Mouse (Mus musculus): Measurements from ENCODE around the gene Pard3b. TPM values are rescaled to one million over a fixed set of nuclear protein-coding genes. Genes with fewer than 3 reads are reported as not detected.

Gene Pard3b
- polyA plus RNA-seq, 1 experiment, result 2.0 TPM

DNA sequence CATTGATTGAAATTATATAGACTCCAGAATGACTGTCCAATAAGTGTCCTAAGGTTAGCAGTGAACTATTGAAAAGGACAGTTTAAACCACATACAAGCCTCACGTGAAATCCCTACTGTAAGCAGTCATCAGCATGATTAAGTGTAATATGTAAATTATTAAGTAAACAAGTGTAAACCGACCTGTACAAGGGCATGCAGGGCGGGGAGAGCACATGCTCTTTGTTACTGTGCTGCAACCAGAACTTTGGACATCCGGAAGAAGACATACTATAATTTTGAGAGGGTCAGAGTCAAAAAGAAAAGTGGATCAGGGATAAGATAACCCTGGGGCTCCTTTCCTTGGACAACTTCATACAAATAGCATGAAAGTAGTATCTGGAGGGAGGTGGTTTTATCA lies 749.4 kb downstream of the Pard3b start:
- no peak for DNase-seq (ENCODE audit: low read depth)

DNA sequence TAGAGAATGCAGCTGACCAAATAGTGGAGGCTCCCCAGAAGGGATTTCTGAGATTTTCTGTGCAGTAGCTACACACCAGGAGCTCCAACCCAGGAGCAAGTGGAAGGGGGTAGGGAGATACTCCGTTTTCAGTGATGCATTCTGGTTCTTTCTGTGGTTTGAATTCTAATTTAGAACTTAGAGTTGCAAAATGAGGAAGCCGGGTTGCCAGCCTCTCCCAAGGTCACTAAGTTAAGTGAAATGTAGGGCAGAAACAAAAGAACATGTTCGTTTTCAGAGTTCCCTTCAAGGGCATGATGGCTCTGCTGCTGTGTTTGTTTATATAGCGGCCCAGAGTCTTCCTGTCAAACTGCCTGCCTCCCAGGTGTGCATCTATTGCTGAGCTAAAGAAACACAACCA lies 754.2 kb downstream of the Pard3b start:
- no peak for DNase-seq (ENCODE audit: low read depth)

DNA sequence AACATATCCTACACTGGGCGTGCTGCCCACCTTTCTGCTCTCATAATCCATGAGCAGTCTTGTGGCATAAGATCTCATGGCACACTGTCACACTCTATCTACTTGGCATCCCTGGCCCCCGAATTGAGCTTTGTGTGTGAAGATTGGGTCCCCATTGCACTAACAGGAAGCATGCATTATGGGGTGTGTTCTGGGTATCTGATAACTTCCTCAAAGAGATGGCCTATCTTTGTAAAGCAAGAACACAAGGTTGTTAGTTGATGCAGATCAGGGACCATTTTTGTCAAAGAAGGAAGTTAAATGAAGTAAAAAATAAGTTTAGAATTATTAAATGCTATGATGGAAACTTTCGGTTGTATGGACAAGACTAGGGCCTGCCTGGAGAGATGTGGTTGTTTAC lies 755.9 kb downstream of the Pard3b start:
- no peak for DNase-seq (ENCODE audit: low read depth)

DNA sequence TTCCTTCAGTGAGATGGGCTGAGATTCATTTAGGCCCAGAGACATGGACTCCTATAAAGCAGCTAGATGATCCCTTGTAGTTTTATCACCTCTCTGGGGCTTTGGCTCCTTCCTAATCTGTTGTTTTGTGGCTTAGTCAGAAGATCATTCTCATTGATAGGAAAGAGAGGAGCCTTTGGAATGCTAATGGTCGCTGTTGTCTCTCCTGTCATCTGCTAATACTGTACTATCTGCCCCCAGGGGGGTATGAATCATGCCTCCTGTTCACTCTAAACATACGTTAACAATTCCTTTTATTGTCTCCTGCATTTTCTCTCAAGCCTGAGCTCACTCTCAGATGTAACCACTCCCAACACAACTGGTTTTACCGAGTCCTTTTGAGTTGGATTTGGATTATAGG lies 759.6 kb downstream of the Pard3b start:
- DNase-seq (ENCODE audit: low read depth), result peak; percentile 8

DNA sequence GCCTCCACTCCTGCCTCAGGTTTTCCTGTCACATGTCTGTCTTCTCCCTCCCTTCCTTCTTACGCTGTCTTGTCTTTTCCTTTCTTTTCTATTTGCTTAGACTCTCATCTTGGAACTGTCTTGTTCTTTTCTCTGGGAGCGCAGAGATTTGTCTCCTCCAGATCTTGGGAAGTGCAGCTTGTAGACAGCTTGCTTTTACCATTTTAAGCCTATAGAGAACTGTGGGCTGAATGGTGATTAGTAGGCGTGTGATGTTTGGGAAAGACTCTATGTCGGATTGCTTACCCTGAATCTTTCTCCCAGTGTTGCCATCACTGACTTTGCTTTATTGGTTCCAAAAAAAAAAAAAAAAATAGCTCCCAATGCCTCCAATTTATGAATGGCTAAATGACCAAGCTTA lies 760.1 kb downstream of the Pard3b start:
- no peak for DNase-seq (ENCODE audit: low read depth)

DNA sequence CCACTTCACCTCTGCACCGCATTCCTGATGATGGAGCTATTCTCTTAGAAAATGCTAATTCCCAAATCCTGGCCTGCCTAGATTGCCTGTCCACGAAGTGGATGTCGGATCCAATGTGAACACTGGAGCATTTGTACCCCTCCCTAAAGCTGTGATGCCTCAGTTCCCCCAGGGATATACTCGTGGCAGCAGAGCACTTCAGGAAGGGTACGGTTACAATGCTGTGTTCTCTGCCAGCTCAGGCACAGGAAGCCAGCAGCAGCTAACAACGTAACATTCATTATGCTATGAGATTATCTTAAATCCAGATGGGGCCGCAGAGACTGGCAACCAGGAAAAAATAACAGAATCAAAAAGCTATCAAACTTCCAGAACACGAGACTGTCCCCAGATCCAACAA lies 766.4 kb downstream of the Pard3b start:
- DNase-seq (ENCODE audit: low read depth), result no peak

DNA sequence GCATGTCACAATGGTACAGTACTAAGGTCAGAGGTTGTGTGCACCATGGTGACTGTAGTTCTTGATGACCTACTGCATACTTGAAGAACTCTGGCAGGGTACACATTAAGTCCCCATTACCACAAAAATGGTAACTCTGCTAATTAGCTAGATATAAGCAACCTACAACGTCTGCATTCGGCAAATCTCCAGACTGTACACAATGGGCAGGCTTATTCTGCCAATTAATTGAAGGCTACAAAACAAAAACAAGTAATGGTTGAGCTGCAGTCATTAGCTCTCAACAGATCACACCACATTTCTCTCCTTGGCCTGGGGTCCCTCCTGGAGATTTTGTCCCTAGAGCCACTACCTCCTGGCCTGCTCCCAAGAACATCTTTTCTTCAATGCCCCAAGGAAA lies 772.7 kb downstream of the Pard3b start:
- DNase-seq (ENCODE audit: low read depth), result no peak

DNA sequence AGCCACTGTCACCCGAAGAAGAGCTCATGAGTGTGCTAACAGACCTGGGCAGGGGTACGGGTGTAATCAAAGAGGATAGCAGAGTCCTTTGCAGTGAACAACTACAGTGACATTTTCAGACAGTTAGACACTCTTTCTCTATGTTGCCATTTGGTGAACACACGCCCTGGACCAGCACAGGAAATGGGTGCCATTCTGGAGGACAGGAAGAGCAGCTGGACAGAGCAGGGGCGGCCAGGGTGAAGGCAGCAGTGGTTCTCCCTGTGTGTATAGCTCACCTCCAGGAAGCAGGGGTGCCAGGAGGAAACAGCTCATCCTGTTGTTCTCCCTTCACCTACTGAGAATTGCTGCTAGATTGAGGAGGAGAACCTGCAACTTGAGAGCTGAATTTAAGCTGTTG lies 773.4 kb downstream of the Pard3b start:
- DNase-seq (ENCODE audit: low read depth), result no peak

DNA sequence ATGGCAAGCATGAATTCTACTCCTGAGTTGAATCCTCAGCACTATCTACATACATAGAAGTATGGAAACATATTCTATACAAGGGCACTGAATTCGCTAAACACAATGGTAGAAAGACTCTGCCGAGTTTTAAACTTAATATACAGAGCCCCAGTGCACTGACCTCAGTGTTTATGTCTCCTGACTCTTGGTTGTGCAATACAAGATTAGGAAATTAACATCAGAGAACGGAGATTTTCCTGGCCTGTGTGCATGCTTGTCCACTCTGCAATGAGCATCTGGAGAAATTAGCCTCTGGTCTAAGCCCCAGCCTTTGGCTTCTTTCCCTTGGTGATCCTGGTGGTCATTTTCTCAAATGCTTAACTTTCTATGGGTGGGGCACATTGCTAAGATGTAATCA lies 774.4 kb downstream of the Pard3b start:
- no peak for DNase-seq (ENCODE audit: low read depth)

DNA sequence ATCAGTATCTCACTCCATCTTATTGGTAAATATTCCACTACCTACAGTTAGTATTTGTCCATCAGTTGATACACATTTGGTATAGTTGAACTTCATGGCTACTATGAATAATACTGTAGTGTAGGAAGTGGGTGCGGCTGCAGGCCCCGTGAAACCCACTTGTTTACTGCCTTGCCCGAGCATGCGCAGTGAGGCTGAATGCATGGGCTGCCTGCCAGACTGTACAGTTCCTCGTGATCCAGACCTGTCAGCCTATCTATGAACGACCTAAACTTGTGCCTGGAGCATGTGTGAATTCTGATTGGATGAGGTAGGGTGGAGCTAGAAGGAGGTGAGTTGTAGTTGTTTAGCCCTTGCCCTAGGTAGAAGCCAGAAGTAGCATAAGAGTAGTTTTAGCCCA lies 775.9 kb downstream of the Pard3b start:
- no peak for DNase-seq (ENCODE audit: low read depth)

DNA sequence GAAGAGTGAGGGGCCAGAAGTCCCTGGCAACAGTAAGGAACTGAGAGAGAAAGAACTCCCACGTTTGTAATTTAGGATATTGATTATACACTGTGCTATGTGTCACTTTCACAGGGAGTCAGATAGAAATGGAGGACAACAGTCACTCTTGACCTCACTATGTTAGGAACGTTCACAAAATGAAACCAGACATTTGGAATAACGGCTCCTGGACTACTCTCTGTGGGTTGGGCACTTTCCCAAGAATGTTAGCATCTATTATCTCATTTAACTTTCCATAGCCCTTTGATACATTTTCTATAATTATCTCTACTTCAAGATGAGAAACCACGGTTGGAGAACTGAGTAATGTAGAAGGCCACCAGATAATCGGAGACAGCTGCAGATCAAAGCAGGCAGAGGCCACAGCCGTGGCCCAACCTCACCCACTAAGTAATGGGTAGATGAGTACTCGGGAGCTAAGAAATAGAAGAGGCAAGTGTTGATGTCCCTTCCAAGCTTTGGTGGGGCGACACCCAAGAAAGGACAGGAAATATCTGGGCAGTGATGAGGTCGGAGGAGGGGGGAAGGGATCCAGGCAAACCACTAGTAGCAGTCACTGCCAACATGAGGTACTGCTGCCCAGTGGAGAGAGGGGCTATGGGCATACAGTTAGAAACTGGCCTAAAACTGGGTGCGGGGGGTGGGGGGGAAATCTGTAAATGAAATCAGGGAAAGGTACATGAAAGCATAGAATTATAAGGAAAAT lies 778.2 kb downstream of the Pard3b start:
- DNase-seq (ENCODE audit: low read depth), result no peak

DNA sequence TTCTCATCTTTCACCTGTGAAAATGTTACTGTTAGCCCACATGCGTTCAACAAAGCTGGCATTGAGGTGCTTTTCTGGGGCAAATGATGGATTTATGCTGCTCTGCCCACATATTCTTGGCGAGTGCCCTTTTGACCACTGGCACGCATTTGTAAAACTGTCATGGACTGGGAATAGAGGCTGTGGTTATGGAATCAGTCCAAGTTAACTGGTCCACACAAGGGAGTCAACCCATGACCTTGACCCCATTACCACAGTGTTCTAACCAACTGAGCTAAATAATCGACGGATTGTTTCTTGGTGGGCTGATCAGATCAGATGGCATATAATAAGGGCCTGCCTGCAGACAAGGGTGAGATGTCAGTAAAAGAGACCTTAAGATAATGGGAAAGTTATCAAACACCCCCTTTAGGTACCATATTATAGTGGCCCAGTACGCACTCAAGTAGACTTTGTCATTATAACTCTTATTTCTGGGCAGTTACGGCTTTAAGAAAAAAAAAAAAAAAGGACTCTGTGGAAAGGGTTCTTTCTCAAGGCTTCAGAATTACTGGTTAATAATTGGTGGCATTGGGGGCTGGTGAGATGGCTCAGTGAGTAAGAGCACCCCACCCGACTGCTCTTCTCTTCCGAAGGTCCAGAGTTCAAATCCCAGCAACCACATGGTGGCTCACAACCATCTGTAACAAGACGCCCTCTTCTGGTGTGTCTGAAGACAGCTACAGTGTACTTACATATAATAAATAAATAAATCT lies 784.4 kb downstream of the Pard3b start:
- DNase-seq (ENCODE audit: low read depth), result no peak

DNA sequence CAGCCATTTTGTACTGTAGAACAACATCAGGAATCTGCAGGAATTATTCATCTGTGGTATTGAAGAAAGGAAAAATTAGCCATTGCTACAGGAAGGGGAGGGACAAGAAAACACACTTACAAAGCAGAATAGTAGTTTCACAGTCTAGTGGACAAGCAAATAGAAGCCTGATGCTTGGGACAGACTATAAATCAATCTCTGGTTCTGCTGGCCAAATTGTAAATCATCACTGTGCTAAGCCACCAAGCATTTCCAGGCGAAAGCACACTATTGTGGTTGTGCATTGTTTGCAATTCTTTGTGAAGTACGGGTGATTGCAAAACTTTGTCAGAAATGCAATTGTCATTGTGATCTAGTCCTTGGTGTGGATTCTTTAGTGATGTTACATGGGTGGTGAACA lies 786.7 kb downstream of the Pard3b start:
- DNase-seq (ENCODE audit: low read depth), result no peak

DNA sequence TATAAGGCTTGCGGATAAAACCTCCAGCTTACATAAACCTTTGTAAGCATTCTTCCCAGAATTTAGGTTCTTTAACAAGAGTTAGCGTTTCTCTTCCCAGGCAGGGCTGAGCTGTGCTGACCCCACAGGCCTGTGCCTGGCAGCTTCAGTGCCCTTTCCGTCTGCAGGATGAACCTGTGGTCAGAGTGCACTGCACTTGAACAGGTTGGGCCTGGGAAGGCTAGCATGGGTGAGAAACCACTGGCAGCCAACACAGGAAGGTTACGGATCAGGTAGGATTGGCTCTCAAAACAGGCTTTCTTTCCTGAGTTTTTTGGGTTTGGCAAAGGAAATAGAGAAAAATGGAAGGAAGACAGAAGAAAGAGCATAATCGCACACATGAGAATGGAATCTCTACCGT lies 790.1 kb downstream of the Pard3b start:
- no peak for DNase-seq (ENCODE audit: low read depth)

DNA sequence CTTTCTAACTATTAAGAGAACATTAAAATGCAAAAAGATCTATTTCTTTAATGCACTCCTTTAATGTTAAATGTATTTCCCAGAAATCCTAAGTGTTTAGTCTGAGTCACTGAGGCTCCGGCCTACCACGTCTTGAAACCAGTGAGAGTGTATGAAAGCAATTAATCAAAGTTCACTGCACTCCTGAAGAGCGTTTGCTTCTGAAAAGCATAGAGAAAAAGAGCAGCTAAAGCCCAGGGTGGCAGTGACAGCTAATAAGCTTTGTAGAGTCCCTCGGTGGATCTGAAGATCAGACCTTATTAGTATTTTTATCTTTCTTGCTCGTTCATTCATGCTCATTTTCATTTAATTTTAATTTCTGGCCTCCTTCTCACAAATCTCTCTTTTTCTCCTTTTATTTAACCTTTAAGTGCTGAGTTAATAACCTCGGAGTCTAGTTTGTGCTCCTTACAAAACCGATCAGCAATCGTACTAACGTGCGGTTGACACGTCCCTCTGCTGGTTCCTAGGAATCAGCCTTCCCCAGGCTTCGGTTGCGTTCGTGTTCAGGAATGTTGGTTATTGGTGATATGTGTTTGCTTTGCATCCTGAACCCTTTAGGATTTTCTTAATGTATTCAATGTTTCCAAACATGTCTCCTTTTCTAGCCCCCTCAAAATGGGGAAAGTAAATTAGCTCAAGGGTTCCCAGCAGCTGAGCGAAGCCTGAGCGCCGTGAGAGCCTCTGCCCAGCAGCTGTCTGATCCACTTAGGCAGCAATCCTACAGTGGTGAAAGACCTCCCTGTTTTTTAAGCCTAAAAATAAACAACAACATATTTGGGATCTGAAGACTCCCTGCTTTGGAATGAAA lies 790.9 kb downstream of the Pard3b start:
- no peak for DNase-seq (ENCODE audit: low read depth)

DNA sequence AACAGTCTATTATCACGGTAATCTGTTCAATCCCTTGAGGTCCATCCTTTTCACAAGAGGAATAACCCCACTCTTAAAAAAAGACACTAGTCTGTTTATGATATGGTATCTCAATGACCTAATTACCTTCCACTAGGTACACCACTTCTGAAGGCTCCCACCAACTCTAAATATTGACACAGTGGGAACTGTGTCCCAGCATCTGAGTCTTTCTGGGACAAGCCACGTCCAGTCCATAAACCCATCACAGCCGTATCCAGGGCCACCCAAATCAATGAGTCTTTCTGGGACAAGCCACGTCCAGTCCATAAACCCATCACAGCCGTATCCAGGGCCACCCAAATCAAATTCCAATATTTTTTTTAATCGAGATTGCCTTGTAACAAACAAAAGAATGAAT lies 792.4 kb downstream of the Pard3b start:
- DNase-seq (ENCODE audit: low read depth), result no peak

DNA sequence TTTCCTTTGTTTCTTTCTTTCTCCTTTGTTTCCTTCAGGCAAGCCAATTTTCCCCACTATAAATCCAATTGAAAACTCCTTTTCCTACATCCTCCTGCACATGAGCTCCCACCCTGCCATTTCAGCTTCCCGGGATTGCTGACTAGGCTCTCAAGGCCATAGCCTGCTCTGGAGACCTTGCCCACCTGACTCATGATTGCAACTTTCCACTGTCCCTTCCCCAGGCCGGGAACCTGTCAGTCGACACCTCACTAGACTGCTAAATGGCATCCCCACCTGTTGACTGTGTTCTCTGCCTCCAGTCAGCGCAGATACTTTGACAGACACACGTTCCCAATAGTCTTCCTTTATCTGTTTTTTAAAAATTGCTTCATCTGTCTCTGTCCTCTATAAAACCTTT lies 795.3 kb downstream of the Pard3b start:
- no peak for DNase-seq (ENCODE audit: low read depth)

DNA sequence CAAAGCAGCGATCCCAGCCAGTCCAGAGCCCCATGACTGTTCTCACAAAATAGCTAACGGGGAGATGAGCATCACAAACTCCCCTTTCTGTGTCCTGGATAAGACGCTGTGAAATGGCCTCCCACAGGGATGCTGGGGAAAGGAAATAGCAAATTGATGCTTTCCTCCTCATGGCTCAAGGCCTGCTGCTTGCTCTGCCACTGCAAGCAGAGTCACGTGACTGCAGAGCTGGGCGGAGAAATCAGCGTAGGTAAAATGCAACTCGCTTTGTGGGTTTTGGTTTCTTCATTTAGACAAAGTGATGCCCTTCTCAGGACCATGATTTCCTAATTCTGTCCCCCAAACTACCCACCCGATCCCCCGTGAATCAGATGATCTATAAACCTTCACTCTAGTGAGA lies 797.2 kb downstream of the Pard3b start:
- DNase-seq (ENCODE audit: low read depth), result no peak

DNA sequence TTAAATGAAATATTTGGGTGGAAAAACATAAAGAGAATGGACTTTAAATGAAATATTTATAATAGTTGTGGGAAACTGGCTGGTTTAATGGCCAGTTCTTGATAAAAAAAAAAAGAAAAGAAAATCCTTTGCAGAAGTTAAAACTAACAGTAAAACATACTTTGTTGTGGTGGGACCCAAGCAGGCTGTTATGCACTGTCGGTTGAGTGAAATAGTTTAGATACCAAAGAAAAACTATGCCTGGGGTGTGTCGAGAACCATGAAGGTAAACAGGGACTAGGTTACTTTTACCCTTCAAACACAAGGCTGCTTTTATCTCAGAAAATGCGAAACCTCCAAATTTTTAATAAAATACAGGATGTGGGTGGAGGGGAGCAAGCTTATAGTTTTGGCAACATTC lies 797.7 kb downstream of the Pard3b start:
- no peak for DNase-seq (ENCODE audit: low read depth)

DNA sequence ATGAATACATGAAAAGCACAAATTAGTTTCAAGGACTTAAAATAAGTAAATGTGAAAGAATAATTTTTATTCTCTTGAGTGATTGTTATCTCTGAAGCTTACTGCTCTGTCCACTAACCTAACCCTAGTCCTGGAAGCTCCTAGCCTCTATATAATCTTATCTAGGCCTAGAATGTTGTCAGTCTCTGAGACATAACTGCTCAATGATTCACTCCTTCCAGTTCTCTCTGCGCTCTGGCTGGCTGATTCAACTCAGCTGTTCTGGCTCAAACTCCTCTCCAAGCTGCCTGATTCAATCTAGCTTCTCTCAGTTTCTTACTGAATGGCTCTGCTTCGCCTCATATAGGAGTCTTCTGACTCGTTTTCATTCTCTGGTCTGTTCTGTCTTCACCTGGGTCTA lies 798.9 kb downstream of the Pard3b start:
- DNase-seq (ENCODE audit: low read depth), result no peak

DNA sequence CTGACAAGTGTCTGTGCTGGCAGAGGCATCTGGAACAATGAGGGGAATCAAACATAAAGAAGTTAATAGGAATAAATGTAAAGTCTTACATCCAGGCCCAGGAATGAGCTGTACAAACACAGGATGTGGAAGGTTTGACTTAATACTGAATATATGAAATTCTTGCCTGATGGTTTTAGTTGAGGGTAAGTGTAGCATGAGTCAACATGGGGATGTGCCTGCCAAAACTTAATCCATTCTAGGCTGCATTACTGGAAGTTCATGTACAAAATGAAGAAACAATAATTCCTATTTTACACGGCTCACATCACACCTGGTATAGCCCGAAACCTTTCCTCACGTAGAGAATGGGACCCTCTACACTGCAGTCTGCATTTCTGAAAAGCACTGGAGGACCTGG lies 805.8 kb downstream of the Pard3b start:
- no peak for DNase-seq (ENCODE audit: low read depth)

DNA sequence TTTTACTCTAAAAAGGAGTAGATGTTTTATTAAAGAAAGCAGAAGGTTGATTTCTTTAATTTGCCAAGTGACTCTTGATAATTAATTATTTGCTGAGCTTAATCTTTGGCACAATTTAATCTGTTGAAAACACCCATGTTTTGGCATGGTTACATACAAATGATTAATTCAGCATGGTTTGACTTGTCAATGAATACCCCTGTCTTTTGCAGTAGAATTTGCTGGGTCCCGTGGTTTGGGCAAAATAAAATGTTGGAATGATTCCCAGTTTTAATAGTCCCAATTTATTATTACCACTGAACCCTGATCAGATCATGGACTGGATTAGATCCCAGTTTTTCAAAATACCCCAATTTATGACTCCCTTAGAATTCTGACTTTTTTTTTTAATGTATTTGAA lies 808.2 kb downstream of the Pard3b start:
- no peak for DNase-seq (ENCODE audit: low read depth)
